Mouse (Mus musculus) WW6 (cell line): Measurements from ENCODE around the gene Ndufaf3.
"Not testable (repeated sequence)": the region's sequence is repeated elsewhere in the genome, so short reads cannot be mapped to it uniquely, and the experiment has no call there.

Experiments
- DNase-seq: peaks from one replicate; pipeline ENCODE4 v3.0.0-alpha.2; 2013; ENCODE audit warnings: low read depth, low spot score

Gene Ndufaf3

DNA sequence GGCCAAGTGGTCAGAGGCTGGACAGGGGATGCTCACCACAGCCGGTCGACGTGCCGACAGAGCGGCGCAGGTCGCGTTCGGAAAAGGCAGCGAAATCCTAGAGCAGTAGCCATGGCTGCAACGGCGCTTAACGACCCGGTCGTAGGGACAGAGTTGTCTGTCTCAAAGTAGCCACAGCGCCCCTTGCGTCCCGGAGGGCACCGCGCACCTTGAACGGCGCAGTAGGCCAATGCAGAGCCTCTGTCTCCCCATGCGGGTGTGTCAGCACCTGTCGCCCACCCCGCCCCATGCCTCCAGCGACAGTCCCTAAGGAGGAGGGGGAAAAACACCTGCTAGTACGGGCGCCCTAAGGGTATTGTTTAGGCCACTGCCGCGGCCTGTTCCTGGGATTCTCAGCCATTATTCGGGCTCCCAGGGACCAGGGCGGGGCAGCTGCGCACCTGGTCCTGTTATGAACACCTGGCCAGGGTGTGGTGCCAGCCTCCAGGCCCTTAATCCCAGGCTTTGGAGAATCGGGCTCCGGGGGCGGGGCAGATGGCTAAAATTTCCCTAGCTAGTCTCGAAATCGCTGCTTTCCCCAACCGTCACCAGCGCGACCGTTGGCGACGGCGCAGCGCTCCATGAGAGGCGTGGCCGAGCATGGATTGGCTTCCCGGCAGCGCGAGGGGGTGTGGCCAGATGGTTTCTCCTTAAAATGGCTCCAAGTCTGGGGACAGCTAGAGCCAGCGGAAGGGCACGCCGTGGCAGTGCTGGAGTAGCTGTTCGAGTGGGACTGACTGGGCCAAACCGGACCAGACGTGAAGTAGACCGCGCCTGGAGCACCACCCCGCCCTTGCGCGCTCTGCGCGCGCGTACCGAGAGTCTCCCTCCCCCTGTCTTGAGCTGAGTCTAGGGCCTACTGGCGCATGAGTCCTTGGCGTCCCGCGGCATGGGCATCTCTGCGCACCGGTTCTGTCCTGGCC, at the start of gene Ndufaf3:
TSS of gene Ndufaf3 (minus strand) at position 620 of the 962 bp plus-strand sequence.
- DNase-seq = peak; percentile 91

DNA sequence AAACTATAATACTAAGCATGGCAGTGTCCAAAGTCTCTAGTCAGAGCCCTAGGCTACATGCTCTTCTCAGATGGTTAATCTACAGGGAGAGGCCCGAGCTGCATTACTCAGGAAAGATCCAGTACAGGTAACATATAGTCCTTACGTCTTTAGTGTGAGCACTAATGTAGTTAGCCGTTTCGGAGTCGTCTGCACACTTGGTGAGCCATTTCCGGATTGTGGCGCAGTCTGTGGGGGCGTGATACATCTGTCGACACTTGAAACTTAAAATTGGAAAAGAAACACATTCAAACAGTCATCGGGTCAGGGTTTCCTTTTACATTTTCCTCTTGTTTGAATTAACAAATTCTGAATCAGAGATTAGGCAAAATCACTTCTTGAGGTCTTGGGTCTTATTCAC, 44.3 kb upstream of the Ndufaf3 start:
- no peak for DNase-seq

DNA sequence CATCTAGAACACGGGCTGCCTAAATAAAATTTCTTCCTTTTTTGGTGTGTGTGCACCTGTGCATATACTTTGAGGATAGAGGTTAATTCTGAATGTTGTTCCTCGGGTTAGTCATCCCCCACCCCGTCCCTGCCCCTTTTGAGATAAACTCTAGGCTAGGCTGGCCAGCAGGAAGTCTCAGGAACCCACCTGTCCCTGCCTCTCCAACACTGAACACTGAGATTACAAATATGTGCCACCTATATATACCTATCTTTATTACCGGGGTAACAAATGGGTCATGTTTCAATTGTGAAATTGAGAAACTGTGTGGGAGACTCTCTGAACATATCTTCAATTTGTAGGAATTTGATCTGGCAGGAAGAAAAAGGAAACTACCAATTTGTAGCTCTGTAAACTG, 41.7 kb upstream of the Ndufaf3 start:
- DNase-seq = no peak

DNA sequence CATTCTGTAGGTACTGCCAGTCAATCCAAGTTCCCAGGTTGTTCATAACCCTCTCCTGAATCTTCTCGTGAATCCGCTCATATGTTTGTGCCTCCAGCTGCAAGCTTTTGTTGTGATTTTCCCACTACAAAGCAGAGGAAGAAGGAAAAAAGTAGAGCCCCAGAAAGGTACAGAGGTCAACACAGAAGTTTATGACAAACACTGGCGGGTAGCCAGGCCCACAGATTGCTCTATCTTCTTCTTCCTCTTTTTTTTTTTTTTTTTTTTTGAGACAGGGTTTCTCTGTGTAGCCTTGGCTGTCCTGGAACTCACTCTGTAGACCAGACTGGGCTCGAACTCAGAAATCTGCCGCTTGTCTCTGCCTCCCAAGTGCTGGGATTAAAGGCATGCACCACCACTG, 40.7 kb upstream of the Ndufaf3 start:
- not testable (repeated sequence) for DNase-seq

DNA sequence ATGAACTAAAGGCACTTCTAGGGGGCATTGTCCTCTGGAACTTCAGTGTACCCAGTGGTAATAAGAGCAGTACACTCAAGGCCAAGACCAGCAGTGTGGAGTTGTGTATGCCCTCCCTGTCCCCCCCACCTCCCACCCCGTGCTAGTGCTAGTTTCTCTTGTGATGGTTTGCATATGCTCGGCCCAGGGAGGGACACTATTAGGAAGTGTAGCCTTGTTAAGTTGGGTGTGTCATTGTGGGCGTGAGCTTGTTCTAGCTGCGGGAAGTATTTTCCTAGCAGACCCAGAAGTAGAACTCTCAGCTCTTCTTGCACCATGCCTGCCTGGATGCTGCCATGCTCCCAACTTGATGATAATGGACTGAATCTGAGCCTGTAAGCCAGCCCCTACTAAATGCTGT, 34.8 kb upstream of the Ndufaf3 start:
- no peak for DNase-seq

DNA sequence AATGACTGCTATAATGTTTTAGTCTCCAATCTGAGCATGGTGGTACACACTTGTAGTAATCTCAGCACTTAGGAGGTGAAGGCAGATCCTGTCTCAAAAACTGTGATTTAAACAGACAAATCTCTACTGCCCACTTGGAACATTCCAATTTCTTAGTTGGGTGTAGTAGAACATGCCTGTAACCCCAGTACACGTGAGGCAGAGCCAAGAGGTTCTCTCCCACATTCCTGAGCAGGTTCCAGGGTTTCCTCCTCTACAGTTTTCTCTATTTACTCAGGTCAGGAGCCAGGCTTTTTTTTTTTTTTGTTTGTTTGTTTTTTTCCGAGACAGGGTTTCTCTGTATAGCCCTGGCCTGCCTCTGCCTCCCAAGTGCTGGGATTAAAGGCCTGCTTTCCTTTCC, 32.8 kb upstream of the Ndufaf3 start:
- DNase-seq = no peak

DNA sequence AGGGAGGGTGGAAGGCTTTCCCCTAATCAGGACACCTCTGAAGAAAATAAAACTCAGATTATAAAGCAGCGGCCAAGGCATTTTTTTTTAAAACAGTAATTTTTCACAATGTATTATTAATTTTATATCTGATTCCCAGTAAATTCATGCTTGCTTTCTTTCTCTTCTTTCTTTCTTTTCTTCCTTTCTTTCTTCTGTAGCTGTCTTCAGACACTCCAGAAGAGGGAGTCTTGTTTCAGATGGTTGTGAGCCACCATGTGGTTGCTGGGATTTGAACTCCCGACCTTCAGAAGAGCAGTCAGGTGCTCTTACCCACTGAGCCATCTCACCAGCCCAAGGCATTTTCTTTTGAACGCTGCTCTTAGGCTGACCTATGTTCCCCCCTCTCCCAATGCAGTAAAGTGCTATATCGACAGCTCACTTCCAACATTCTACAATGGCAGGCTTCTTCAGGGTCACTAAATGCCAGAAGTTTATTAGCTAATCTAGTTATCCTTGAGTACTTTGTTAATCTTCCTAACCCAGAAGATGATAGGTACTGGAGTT, 31.9 kb upstream of the Ndufaf3 start:
- no peak for DNase-seq

DNA sequence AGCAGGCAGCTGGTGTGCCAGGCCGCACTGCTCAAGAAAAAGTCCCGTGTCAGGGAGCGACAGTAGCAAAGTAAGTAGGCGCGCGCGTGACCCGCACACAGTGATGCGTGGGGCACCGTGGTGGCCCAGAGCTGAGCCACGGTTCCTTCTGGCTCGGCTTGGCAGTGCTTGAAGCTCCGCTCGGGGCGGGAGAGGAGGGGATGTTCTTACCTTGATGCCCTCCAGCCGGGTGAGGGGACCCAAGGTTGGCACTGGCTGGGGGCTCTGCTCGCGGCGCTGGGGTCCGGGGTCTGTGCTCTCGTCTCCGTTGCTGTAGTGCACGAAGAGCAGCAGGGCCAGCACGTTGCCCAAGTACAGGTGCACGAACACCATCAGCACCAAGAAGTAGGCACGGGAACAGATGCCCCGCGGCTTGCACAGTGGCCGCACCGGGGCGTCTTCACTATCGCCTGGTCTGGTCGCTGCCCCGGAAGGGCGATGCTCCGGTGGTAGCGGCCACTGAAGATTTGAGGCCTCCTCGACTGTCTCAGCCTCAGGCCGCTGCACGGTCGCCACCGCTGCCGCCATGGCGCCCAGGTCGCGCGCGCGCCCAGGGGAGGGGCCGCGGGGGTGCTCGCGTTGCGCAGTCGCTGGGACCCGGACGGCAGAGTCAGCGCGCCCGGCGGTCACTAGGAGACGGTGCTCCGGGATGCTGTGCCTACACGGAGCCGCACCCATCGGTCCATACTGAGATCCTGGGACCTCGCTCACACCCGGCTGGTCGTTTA, 29.9 kb upstream of the Ndufaf3 start, which contains the start of gene P4htm:
TSS of gene P4htm (minus strand) at position 670 of the 767 bp plus-strand sequence.
- DNase-seq = no peak

DNA sequence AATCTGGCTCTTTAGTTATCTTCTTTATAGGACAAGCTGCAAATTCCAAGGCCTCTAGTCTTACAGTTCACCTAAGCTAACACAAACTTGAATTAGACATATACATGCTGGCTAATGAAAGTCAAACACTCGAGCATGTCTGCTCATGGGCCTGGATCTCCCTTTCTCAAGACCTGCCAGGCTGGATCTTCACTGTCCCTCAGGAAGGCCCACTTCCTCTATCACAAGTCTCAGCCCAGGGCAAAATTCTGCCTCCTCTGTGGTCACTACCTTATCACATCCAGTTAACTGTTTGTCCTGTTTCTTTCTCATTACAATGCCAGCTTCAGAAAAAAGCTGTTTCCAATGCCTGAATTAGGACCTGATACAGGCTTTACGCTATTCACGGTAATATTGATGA, 27.1 kb upstream of the Ndufaf3 start:
- DNase-seq = no peak

DNA sequence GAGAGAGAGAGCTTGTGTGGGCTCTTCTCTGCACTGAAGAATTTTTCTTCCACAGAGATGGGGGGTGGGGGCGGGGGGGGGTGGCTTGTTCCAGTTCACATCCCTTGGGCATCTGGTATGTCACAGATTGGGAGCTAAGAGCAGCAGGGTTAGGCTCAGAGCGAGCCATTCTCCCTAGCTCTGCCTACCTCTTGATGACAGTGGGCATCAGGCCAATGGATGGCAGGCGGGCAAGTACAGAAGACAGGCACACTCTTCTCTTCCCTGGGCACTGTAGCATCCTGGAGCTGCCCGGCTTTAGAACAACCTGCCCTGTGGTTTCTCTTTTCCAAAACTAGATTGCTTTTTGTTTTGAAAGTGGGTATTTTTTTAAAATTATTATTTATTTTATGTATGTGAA, 24.2 kb upstream of the Ndufaf3 start:
- DNase-seq = no peak

DNA sequence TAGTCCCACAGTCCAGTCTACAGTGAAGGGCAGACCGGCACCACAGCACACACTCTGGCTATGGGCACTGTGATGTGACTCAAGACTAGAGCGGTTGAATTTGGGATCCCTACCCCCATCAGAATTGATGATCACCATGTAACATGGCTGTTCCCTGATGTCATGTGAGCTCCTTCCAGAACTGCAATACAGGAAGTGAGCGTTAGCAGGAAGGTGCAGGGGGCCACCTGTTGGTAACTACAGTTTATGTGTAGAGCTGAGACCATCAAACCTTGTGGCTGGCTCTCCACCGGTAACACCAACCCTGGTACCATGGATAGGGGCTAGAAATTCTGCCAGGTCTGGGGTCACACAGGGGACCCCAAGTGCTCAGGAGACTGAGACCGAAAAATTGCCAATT, 22.0 kb upstream of the Ndufaf3 start:
- no peak for DNase-seq

DNA sequence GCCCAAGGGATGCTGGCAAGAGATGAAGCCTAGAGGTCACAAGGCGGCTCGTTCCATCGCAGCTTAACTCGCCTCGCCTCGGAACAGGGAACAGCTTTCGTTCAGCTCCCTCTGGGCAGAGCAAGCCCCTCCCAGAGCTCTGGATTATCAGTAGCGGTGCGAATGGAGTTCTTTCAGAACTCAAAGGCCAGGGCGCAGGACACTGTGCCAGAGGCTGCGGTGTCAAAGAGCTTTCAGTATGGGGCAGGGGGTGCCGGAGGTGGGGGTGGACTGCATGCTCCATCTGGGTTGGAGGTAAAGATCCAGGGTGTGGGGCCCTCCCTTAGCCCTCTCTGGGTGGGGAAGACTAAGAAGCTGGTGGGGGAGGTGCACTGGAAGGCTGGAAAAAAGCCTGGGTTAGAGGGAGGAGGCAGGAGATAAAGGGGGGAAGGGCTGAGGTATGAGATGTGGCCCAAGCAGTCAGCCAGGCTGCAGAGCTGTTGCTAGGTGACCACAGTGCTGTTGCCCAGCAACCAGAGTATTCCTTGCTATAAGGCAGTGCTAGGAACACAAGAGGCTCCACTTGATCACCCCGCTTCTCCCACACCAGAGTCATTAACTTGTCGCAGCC, 20.4 kb upstream of the Ndufaf3 start:
- peak; percentile 82 for DNase-seq

DNA sequence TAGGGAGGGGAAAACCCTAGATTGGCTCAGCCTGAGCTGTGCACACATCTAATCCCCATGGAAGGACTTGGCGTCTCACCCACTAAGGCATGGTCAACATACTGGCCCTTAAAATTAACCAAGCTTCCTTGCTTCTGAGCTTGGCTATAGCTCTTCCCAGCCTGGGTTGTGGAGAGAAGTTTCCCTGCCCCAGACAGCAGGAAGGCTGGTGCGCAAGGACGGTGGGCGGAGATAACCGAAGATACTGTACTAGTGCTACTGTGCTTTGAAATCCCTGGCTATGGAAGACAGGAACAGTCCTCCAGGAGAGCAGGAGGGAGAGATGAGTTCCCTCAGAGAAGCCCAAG, 12.1 kb upstream of the Ndufaf3 start:
- no peak for DNase-seq

DNA sequence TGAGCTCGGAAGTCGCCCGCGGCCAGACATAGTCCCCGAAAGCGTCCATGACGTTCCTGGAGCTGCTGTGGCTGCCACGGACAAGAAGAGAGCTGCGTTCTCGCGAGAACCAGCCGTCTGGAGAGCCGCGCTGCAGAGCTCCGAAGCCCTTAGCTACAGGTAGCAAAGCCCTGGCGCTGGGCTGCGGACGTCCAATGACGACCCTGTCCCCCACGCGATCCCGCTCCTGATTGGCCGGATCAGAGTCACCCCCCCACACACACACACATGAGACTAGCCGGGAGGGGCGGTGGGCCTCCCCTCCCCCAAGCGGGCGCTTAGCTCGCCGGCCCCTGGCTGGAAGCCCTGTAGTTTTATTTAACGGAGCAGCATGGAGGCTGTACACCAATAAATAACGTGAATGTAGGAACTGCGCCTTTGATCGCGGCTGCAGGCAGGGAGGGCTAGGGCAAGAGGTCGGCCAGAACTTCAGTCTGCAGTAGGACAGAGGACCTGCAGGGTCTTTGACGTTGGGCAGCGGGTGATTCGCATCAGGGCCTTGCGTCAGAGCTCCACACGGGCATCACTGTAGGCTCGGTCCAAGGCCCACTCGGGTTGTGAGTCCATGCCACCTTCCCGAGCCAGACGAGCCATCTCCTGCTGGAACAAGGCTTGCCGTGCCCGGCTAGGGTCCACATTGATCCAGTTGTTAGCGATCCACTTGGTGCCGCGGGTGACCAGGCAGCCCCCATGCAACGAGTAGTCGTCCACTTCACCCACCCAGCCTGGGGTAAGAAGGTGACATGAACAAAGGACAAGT, 11.5 kb upstream of the Ndufaf3 start, which contains the start of gene Wdr6:
TSS of gene Wdr6 (minus strand) at position 195 of the 799 bp plus-strand sequence.
- DNase-seq = peak; percentile 90

DNA sequence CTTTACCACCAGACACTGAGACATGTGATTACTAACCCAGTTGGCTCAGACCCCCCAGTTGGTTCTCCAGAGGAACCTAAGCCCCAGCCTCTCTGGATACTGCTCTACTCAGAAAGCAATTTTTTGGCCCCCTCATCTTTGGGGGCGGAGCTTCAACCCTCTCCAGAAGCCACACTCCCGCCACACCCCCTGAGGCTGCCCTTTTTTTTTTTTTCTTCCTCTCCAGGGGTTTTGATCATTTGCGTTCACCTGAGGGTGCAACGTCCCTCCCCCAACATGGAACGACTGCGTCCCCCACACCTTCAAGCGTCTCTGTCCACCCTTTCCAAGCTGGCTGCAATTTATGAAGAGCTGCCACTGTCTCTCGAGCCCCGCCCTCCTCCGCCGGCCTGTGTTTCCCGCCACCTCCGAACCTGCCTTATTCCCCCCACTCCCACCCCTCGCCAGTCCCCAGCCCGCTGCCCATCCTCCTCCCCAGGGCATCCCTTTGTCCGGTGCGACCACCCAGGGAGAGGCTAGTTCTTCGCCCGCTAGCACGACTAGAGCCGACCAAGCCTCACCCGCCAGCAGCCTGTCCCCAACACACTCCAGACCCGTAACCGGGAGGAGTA, 10.8 kb upstream of the Ndufaf3 start:
- DNase-seq = no peak

DNA sequence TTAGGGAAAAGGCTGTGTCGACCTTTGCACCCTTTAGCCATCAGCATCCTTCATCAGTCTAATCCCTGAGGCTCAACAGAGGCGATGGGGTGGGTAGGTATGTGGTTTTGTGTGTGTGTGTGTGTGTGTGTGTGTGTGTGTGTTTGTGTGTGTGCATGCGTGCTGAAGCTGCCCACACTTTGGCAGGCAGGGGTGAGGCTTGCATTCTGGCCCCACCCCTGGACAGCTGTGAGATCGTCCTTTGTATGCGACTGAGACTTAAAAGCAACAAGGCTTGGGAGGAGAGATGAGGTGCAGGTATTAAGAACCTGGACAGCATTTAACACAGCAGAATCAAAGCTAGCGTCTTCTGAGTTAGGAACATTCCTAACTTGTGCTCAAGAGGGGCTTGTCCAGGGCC, 9.8 kb upstream of the Ndufaf3 start:
- DNase-seq = no peak

DNA sequence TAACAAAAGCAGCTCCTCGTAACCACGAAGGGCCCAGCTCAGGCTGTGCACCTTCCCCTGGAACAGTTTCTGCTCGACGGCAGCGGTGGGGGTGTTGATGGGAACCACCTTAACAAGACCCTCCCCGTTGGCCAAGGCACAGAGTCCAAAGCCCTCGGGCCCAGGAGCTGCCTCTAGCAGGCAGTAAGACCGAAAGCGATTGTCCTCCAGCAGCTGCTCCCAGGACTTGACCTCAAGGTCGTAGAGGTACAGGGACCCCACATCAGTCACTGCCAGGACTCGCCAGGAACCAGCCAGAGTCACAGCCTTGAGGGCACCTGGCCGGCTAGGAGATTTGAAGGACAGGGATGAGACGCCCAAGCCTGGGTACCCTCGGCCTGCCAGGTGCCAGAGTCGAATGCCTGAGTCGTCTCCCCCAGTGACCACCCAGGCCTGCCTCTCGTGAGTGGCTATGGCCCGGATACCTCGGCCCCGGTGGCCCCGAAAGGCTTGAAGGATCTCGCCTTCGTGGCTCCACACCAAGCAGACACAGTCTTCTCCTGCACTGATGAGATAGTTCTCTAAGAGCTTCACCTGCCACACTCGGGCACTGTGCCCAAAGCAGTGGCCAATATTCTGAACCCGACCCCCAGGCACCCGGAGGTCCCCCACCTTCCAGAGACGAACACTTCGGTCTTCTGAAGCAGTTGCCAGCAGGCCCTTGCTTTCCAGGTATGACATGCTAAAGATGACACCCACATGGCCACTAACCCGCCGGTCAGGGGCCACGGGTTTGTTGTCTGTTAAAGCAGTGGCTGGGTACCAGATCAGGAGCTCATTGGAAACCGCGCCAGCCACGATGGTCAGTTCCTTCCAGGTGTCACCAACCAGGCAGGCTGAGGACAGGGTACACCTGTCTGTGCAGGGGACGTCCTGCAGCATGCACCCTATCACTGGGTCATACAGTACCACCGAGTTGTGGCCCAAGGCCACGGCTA, 8.4 kb upstream of the Ndufaf3 start:
- DNase-seq = no peak

DNA sequence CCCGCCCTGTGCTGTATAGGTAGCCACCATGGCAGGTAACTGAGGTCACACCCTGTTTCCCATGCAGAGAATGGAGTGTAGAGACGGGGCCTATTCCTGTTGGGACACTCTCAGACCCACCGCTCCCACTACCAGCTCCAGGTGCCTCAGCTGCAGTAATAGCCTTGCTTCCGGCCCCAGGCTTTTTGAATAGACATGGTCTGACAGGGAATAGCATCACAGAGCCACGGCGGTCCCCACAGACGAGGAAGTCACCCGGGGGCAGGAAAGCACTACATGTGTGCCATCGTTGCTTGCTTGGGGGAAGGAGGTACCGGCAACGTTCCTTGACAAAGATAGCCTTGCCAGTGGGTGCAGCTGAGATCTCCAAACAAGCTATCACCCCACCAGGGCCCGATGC, 7.7 kb upstream of the Ndufaf3 start:
- DNase-seq = no peak
